Mouse (Mus musculus) CD8-positive naive resting alpha-beta T cell, adult 2 months (primary cell): ENCODE data around the gene Hoxd13.
A peak's percentile ranks its signal among the peaks of the same experiment; 100 is the strongest.

Experiments used
- DNase-seq, 2 experiments: peaks; one replicate each; pipeline ENCODE4 v3.0.0; 2022; ENCODE audit warnings: low read depth in 2 of 2, low spot score in 2 of 2

Hoxd13 gene

GRCm38 (mm10) chr2:74667842-74668357, at the start of gene Hoxd13:
TSS of gene Hoxd13 (plus strand) at chr2:74668310.
- DNase-seq: no peak

- DNase-seq: no peak
Observed at GRCm38 (mm10) chr2:74619676-74620246, 48.3 kb upstream of the Hoxd13 start.

- no peak for DNase-seq
Observed at GRCm38 (mm10) chr2:74620368-74620767, 47.7 kb upstream of the Hoxd13 start.

- DNase-seq: no peak
Observed at GRCm38 (mm10) chr2:74635412-74635811, 32.7 kb upstream of the Hoxd13 start.

GRCm38 (mm10) chr2:74642431-74642830, 25.7 kb upstream of the Hoxd13 start:
- no peak for DNase-seq

GRCm38 (mm10) chr2:74645631-74646030, 22.5 kb upstream of the Hoxd13 start:
- no peak for DNase-seq

- DNase-seq: no peak
Observed at GRCm38 (mm10) chr2:74647082-74647864, 20.8 kb upstream of the Hoxd13 start.

GRCm38 (mm10) chr2:74652996-74653340, 15.1 kb upstream of the Hoxd13 start:
- DNase-seq: no peak

GRCm38 (mm10) chr2:74653781-74654535, 14.2 kb upstream of the Hoxd13 start:
- no peak for DNase-seq

- no peak for DNase-seq
Observed at GRCm38 (mm10) chr2:74654743-74655419, 13.2 kb upstream of the Hoxd13 start.

GRCm38 (mm10) chr2:74655420-74655781, 12.7 kb upstream of the Hoxd13 start:
- no peak for DNase-seq

GRCm38 (mm10) chr2:74655821-74656631, 12.1 kb upstream of the Hoxd13 start:
- DNase-seq: peak in 1 of 2 experiments; percentile 20

GRCm38 (mm10) chr2:74656632-74657021, 11.5 kb upstream of the Hoxd13 start:
- no peak for DNase-seq

GRCm38 (mm10) chr2:74657251-74658023, 10.7 kb upstream of the Hoxd13 start:
- DNase-seq: no peak

GRCm38 (mm10) chr2:74658024-74658666, 10.0 kb upstream of the Hoxd13 start:
- DNase-seq: no peak

GRCm38 (mm10) chr2:74658667-74659371, 9.3 kb upstream of the Hoxd13 start:
- no peak for DNase-seq

- no peak for DNase-seq
Observed at GRCm38 (mm10) chr2:74659507-74660005, 8.6 kb upstream of the Hoxd13 start, which contains the start of gene Evx2. TSS of gene Evx2 (minus strand) at chr2:74659557.
